Mouse (Mus musculus) telencephalon, adult 2 months (tissue): ENCODE measurements around the gene Cdhr2.

Source experiments
- DNase-seq: peaks from one replicate; pipeline ENCODE4 v3.0.0-alpha.2; 2011; ENCODE audit warnings: low read depth, low spot score

Gene Cdhr2

DNA sequence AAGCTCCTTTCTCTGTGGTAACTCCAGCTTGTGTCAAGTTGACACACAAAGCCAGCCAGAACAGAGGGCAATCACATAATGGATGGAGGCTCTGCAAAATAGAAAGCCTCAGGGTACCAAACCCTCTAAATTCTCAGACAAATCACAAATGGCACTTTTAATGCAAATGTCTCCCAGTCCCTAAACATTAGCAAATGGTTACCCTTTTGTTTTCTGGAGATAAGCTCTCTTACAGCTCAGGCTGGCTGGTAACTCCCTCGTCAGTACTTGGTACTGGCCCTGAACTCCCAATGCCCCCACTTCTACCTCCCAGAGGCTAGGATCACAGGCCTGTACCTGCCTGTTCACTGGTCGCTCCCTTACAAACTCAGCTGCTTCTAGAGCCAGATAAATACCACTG lies 82.0 kb downstream of the Cdhr2 start:
- no peak for DNase-seq

DNA sequence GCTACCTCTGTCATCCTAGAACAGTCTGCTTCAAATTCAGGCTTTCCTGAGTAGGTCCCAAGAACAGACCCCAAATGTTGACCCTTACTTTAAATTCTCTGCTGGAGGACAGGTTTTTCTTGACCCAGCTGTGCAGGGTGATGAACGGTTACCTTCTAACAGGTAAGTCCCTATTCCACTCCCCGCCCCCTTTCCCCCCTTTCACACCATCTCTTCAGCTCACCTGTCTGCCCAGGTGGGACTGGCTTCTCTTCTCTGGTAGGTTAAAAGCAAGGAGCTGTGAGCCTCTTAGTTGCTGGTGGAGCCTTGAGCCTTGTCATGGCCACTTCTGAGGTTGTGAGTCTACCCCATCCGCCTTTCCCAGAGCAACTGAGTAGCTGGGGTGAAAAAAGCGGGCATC lies 82.4 kb downstream of the Cdhr2 start, which contains the start of gene Eif4e1b:
Eif4e1b (plus strand) TSS at position 301 of the 400 bp plus-strand sequence.
- no peak for DNase-seq
